Mouse (Mus musculus): ENCODE measurements around the gene Btbd1. TPM values are rescaled to one million over a fixed set of nuclear protein-coding genes. Genes with fewer than 3 reads are reported as not detected.
A peak's percentile ranks its signal among the peaks of the same experiment; 100 is the strongest.

Btbd1 gene
- polyA plus RNA-seq, 1 experiment from 2014 or later: 41.2 TPM

DNA sequence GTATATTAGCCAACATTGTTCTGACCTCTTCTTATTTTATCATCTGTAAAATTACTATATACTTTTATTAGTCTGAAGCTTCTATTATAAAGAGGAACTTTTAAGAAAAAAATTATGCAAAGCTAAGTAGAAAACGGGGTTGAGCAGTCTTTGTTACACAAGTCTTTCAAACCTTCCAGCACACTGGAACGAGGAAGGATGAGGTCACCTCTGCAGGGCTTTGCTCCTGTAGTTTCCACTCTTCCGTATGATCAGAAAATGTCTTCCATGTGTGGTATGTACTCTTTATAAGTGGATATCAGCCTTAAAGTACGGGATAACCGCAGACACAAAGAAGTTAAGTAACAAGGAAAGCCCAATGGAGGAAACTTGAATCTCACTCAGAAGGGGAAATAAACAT is 6.2 kb upstream of the Btbd1 start:
- WGBS: 87% methylated on average over 5 of the region's 5 CpGs
- no peak for ATAC-seq (ENCODE audit: insufficient read depth, low FRiP score)

DNA sequence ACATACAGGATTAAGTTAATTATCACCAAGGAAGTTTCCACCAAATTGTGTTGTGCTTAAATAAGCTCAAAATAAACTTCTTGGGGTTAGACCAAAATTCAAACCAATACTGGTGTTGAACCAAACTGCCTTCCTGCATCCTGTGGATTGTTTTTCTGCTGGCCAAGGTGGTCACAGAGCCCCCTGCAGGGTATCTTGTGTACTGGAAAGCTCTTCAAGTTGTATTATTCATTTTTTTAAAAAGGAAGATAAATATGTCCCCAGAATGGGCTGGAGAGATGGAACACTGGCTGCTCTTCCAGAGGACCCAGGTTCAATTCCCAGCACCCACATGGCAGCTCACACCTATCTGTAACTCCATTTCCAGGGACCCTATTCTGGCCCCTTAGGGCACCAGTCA is 5.6 kb upstream of the Btbd1 start:
- no peak for ATAC-seq (ENCODE audit: insufficient read depth, low FRiP score)
- H3K4me3 ChIP-seq (replicated peaks; ENCODE audit: low read length): no peak overlapping the region
- no peaks in the 10 kb centered on the region for H3K9me3 ChIP-seq (replicated peaks; ENCODE audit: control insufficient read depth, low read length)

More for the DNA sequence above, 6.2 kb upstream of the Btbd1 start:
- Histone ChIP-seq H3K4me1 (ENCODE audit: control insufficient read depth, insufficient read depth, low read length) (no peaks in the 10 kb centered on the region), H3K4me2 (ENCODE audit: low read depth, low read length) (no peak overlapping the region), H3K27ac (ENCODE audit: low read length) (no peak overlapping the region), H3K9ac (ENCODE audit: low read length) (no peak overlapping the region), H3K36me3 (ENCODE audit: control insufficient read depth, insufficient read depth, low read length) (no peaks in the 10 kb centered on the region), H3K27me3 (ENCODE audit: control insufficient read depth, insufficient read depth, low read length) (no peaks in the 10 kb centered on the region), H3K9me3 (replicated peaks; ENCODE audit: control insufficient read depth, low read length) (no peaks in the 10 kb centered on the region), H3K4me3 (replicated peaks; ENCODE audit: low read length) (no peak overlapping the region)

DNA sequence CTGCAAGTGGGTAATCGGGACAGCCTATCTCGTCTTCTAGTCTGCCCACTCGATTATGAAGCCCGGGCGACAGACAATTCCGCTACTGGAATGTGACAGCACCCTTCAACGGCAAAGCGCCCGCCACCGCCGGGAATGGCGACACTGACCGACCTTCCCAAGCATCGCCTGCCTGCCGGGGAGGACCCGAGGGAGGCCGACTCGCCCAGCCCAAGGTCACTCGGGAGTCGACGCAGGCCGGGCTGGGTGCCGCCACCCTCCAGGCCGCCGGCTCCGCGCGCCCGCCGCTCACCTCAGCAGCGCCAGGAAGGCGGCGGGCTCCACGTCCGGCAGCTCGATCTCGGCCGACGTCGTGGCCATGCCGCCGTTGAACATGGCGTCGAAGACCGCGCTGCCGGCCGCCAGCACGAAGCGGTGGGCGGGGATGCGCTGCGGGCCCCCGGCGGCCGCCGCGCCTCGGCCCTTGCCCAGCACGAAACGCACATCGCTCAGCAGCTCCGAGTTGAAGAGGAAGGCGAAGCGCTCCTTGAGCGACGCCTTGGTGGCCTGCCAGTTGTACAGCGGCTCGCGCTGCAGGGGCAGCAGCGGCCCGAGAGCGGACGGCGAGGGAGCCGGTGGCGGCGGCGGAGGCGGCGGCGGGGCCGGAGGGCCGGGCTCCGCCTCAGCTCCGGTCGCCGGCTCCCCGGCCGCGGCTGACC is 401 bp downstream of the Btbd1 start:
- peak; percentile 73 for ATAC-seq (ENCODE audit: insufficient read depth, low FRiP score)
- WGBS: under 1% methylated on average over 72 of the region's 91 CpGs

More for the DNA sequence above, 5.6 kb upstream of the Btbd1 start:
- Histone ChIP-seq H3K4me2 (ENCODE audit: low read depth, low read length) (no peak overlapping the region), H3K4me1 (ENCODE audit: control insufficient read depth, insufficient read depth, low read length) (no peaks in the 10 kb centered on the region), H3K27ac (ENCODE audit: low read length) (no peak overlapping the region), H3K36me3 (ENCODE audit: control insufficient read depth, insufficient read depth, low read length) (no peaks in the 10 kb centered on the region), H3K9ac (ENCODE audit: low read length) (no peak overlapping the region), H3K27me3 (ENCODE audit: control insufficient read depth, insufficient read depth, low read length) (no peaks in the 10 kb centered on the region)

DNA sequence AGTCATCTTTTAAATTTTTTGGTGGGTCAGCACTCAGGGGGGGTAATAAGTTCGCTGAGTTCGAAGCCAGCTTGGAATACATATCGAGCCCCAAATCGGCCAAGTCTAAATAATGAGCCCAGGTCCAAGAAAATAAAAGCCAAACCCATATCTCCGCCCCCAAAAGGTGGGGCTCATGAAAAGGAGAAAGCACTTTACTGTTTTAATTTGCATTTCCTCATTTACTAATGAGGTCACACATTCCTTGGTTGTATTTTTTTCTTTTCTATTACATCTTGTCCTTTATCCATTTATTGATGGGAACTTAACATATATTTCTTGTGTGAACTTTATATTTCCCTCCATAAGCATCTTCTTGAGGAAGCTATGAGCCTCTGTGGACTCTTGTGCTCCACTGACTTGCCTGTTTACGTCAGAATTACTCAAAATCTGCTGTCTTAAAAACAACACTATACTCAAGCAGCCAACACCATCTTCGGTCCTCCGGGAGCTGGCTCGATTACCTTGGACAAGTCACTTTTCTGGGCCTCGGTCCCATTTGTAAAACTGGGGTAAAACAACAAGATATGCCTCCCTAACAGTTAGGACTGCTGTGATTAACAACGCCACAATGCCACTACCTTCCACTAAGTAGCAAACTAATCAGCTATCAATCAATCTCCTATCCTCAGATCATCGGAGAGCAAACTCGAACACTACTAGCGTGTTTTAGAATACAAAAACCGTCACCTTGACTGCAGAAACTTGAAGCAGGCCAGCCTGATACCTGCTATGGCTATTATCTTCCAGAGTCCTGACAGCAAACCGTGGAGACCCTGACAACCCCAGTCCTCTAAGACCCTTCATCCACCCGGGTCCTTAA is 1.2 kb downstream of the Btbd1 start:
- no peak for ATAC-seq (ENCODE audit: insufficient read depth, low FRiP score)
- Histone ChIP-seq H3K27ac (ENCODE audit: low read length) (peak overlapping the region; percentile 90; the same call in 1 of the 2 replicates), H3K4me3 (replicated peaks; ENCODE audit: low read length) (peak overlapping the region; percentile 71), H3K36me3 (ENCODE audit: control insufficient read depth, insufficient read depth, low read length) (no peaks in the 10 kb centered on the region), H3K4me2 (ENCODE audit: low read depth, low read length) (peak overlapping the region; percentile 94), H3K9me3 (replicated peaks; ENCODE audit: control insufficient read depth, low read length) (no peaks in the 10 kb centered on the region), H3K9ac (ENCODE audit: low read length) (peak overlapping the region; percentile 85), H3K27me3 (ENCODE audit: control insufficient read depth, insufficient read depth, low read length) (no peaks in the 10 kb centered on the region), H3K4me1 (ENCODE audit: control insufficient read depth, insufficient read depth, low read length) (peaks cover 25% of the 10 kb centered on the region)
- 21% methylated on average over 17 of the region's 17 CpGs for WGBS

More for the DNA sequence above, 401 bp downstream of the Btbd1 start:
- peak overlapping the region; percentile 85 for H3K9ac ChIP-seq (ENCODE audit: low read length)
- H3K4me1 ChIP-seq (ENCODE audit: control insufficient read depth, insufficient read depth, low read length): peaks cover 25% of the 10 kb centered on the region
- H3K36me3 ChIP-seq (ENCODE audit: control insufficient read depth, insufficient read depth, low read length): no peaks in the 10 kb centered on the region
- peak overlapping the region; percentile 90 for H3K27ac ChIP-seq (ENCODE audit: low read length)
- H3K27me3 ChIP-seq (ENCODE audit: control insufficient read depth, insufficient read depth, low read length): no peaks in the 10 kb centered on the region
- peak overlapping the region; percentile 94 for H3K4me2 ChIP-seq (ENCODE audit: low read depth, low read length)
- no peaks in the 10 kb centered on the region for H3K9me3 ChIP-seq (replicated peaks; ENCODE audit: control insufficient read depth, low read length)
- peak overlapping the region; percentile 71 for H3K4me3 ChIP-seq (replicated peaks; ENCODE audit: low read length)

DNA sequence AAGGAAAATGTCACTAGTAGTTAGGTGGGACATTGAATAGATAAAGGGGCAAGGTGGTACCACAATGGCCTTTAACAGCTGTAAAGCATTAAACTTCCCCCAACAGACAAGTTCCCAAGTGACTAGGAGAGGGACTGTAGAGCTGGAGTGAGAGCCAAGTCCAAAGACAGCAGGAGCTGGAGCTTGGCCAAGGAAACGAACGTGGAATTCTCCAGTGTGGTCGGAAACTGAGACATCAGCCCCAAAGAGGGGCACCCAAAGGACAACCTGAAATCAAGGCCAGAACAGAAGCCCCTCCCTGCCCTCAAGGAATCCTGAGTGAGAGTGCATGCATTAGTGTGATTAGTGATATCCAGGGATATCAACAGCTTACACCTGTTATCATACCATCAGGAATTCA is 3.9 kb downstream of the Btbd1 start:
- 12% methylated on average over 3 of the region's 3 CpGs for WGBS
- Histone ChIP-seq H3K9me3 (replicated peaks; ENCODE audit: control insufficient read depth, low read length) (no peaks in the 10 kb centered on the region), H3K9ac (ENCODE audit: low read length) (no peak overlapping the region)

DNA sequence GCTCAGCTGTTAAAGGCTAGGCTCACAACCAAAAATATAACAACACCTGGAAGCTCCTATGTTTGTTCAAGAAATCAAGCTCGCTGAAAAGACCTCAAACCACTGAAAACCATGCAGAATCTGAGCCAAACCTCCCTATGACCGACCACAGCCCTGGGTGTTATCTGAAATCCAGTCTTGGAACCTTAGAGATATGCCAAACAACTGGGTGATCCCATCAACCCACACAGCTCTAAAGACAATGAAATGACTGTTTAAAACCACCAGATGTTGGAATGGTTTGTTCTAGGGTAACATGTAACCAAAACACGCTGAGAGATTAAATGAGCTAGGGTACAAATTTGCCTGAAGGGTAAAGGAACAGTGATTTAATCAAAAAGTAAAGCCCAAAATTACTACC is 4.3 kb downstream of the Btbd1 start:
- 52% methylated on average over 3 of the region's 3 CpGs for WGBS
- H3K4me3 ChIP-seq (replicated peaks; ENCODE audit: low read length): no peak overlapping the region
- ATAC-seq (ENCODE audit: insufficient read depth, low FRiP score): no peak
- H3K36me3 ChIP-seq (ENCODE audit: control insufficient read depth, insufficient read depth, low read length): no peaks in the 10 kb centered on the region
- no peak overlapping the region for H3K9ac ChIP-seq (ENCODE audit: low read length)
- peak overlapping the region; percentile 45; the same call in 1 of the 2 replicates for H3K4me2 ChIP-seq (ENCODE audit: low read depth, low read length)
- H3K27me3 ChIP-seq (ENCODE audit: control insufficient read depth, insufficient read depth, low read length): no peaks in the 10 kb centered on the region
- no peaks in the 10 kb centered on the region for H3K9me3 ChIP-seq (replicated peaks; ENCODE audit: control insufficient read depth, low read length)
- peaks cover 25% of the 10 kb centered on the region for H3K4me1 ChIP-seq (ENCODE audit: control insufficient read depth, insufficient read depth, low read length)
- no peak overlapping the region for H3K27ac ChIP-seq (ENCODE audit: low read length)

More for the DNA sequence above, 3.9 kb downstream of the Btbd1 start:
- H3K27ac ChIP-seq (ENCODE audit: low read length): no peak overlapping the region
- no peaks in the 10 kb centered on the region for H3K36me3 ChIP-seq (ENCODE audit: control insufficient read depth, insufficient read depth, low read length)
- no peaks in the 10 kb centered on the region for H3K27me3 ChIP-seq (ENCODE audit: control insufficient read depth, insufficient read depth, low read length)
- no peak overlapping the region for H3K4me3 ChIP-seq (replicated peaks; ENCODE audit: low read length)
- peaks cover 25% of the 10 kb centered on the region for H3K4me1 ChIP-seq (ENCODE audit: control insufficient read depth, insufficient read depth, low read length)
- ATAC-seq (ENCODE audit: insufficient read depth, low FRiP score): no peak
- H3K4me2 ChIP-seq (ENCODE audit: low read depth, low read length): peak overlapping the region; percentile 45; the same call in 1 of the 2 replicates

DNA sequence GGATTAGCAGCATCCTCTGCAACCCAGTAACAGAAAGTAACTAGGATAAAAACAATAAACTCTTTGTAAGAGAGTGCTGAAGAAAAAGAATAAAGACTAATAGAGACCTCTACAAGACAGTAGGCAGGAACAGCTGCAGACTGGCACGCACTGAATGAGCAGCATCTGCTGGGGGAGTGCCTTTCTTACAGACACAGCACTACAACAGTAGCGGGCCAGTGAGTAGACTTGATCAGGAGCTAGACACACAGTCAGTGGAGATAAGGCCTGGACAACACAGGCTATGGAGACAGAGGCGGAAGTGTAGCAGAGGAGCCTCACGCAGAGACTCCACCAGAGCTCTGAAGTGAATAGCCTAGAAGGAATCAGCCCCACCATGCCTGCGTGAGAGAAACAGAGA is 23.2 kb downstream of the Btbd1 start:
- H3K27me3 ChIP-seq (ENCODE audit: control insufficient read depth, insufficient read depth, low read length): no peaks in the 10 kb centered on the region
- H3K4me3 ChIP-seq (replicated peaks; ENCODE audit: low read length): no peak overlapping the region
- H3K9me3 ChIP-seq (replicated peaks; ENCODE audit: control insufficient read depth, low read length): no peaks in the 10 kb centered on the region
- H3K9ac ChIP-seq (ENCODE audit: low read length): no peak overlapping the region
- no peaks in the 10 kb centered on the region for H3K4me1 ChIP-seq (ENCODE audit: control insufficient read depth, insufficient read depth, low read length)
- no peak overlapping the region for H3K27ac ChIP-seq (ENCODE audit: low read length)
- H3K36me3 ChIP-seq (ENCODE audit: control insufficient read depth, insufficient read depth, low read length): no peaks in the 10 kb centered on the region; the same call in 1 of the 2 replicates
- ATAC-seq (ENCODE audit: insufficient read depth, low FRiP score): no peak
- 80% methylated on average over 5 of the region's 5 CpGs for WGBS
- no peak overlapping the region for H3K4me2 ChIP-seq (ENCODE audit: low read depth, low read length)

DNA sequence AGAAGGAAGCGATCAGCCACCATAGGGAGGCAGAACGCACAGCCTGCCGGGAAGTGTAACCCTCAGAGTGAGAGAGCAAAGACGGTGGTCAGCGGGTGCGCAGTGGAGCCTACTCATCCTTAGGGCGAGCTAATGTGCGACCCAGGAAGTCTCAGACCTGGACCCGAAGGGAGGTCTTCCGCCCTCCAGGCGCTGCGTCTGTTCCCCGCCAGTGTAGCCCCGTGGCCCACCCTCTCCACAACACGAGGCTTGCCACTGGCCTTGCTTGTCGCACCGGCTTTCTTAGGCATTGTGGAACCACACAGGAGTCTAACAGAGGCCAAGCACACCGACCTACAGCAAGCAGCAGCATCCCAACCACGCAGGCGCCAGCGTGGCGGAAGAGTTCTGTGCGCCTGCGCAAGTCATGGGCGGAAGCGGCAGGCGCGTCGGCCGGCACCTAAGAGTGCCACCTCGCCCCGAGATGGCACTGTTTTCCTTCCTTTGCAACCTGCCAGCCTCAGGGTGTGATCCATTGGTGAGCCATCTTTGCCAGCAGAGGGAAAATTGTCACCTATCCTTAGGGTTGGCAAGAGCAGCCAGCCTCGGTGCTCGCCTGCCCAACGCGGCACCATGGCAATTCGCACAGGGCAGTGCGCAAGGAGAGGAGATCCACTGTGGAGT is 40.0 kb downstream of the Btbd1 start, which contains the start of gene 3110040N11Rik:
3110040N11Rik (minus strand) TSS at position 384 of the 663 bp plus-strand sequence.
- WGBS: under 1% methylated on average over 38 of the region's 38 CpGs
- ATAC-seq (ENCODE audit: insufficient read depth, low FRiP score): peak; percentile 95

More for the DNA sequence above, 40.0 kb downstream of the Btbd1 start, which contains the start of gene 3110040N11Rik:
- Histone ChIP-seq H3K36me3 (ENCODE audit: control insufficient read depth, insufficient read depth, low read length) (peaks cover 7% of the 10 kb centered on the region; the same call in 1 of the 2 replicates), H3K4me1 (ENCODE audit: control insufficient read depth, insufficient read depth, low read length) (peaks cover 9% of the 10 kb centered on the region), H3K27ac (ENCODE audit: low read length) (peak within 1 kb of the TSS; percentile 99), H3K4me3 (replicated peaks; ENCODE audit: low read length) (peak within 1 kb of the TSS; percentile 69), H3K27me3 (ENCODE audit: control insufficient read depth, insufficient read depth, low read length) (no peaks in the 10 kb centered on the region), H3K9me3 (replicated peaks; ENCODE audit: control insufficient read depth, low read length) (no peaks in the 10 kb centered on the region), H3K4me2 (ENCODE audit: low read depth, low read length) (peak within 1 kb of the TSS; percentile 66), H3K9ac (ENCODE audit: low read length) (peak within 1 kb of the TSS; percentile 88)
